Mouse (Mus musculus) heart, postnatal 14 days (tissue): ENCODE results near the gene Limd2. TPM values are rescaled to one million over a fixed set of nuclear protein-coding genes. Genes with fewer than 3 reads are reported as not detected.
"Not testable (repeated sequence)": the region's sequence is repeated elsewhere in the genome, so short reads cannot be mapped to it uniquely, and the experiment has no call there.

Source experiments
- DNase-seq, 2 experiments: peaks; one replicate each; pipeline ENCODE4 v3.0.0; 2021 to 2022
- intact Hi-C: fragments of 180-260 bp; cut with DNase I; formaldehyde crosslinking; loops from one replicate; pipeline ENCODE4 v1.15.1; 2025
- long read RNA-seq, 2 experiments: library from polyadenylated mRNA; stranded (forward); transcript quantifications; one replicate each; pipeline ENCODE4 v2.0.0; 2021
- total RNA-seq, 2 experiments: library from RNA; stranded (reverse); gene quantifications; 2 replicates each; pipeline ENCODE4 v1.2.3; 2021

Limd2 gene
- 10 to 100 TPM in 1 of 2 experiments, 1 to 10 TPM in 1; 9.7 to 19.3 TPM for total RNA-seq
- long read RNA-seq, experiment 1, transcript Limd2-201 (5 exons, 2,950 nt) = major isoform, 15 of 17 reads
- long read RNA-seq, experiment 1, partial matches to known transcripts = 1 of 17 reads
- long read RNA-seq, experiment 1, other reads (novel, unspliced or antisense) = 1 of 17 reads
- long read RNA-seq, experiment 2, transcript Limd2-201 (5 exons, 2,950 nt) = major isoform, 11 of 12 reads
- long read RNA-seq, experiment 2, partial matches to known transcripts = 0 of 12 reads
- long read RNA-seq, experiment 2, other reads (novel, unspliced or antisense) = 1 of 12 reads

- intact Hi-C loops = no loop called here
These were observed at the start of gene Limd2, which contains the start of gene Gm10840 for GRCm38 (mm10) chr11:106160841-106161721. Gene Limd2, minus strand, starts transcription at chr11:106160860. Gene Gm10840, plus strand, starts transcription at chr11:106160850.

GRCm38 (mm10) chr11:106202123-106202465 is 41.4 kb upstream of the Limd2 start, which contains the start of gene Strada:
Gene Strada, minus strand, starts transcription at chr11:106202168.
- intact Hi-C loops = no loop called here
- no peak for DNase-seq

More at GRCm38 (mm10) chr11:106160841-106161721, at the start of gene Limd2, which contains the start of gene Gm10840:
- DNase-seq = peak; percentile 25 to 30

- no peak for DNase-seq
- intact Hi-C loops = no loop called here
These were observed 40.9 kb upstream of the Limd2 start for GRCm38 (mm10) chr11:106201337-106202122.

- intact Hi-C loops = no loop called here
- DNase-seq = no peak
These were observed 40.1 kb upstream of the Limd2 start for GRCm38 (mm10) chr11:106200756-106201155.

- intact Hi-C loops = loop anchor here (2.0 kb wide), 1 partner anchor 15 kb away; no protein-coding TSS in a partner anchor
- not testable (repeated sequence) for DNase-seq
These were observed 39.3 kb upstream of the Limd2 start for GRCm38 (mm10) chr11:106199997-106200396.

GRCm38 (mm10) chr11:106198277-106198676 is 37.6 kb upstream of the Limd2 start:
- DNase-seq = no peak
- intact Hi-C loops = loop anchor here (2.0 kb wide), 1 partner anchor 17 kb away; no protein-coding TSS in a partner anchor

- intact Hi-C loops = no loop called here
These were observed 34.7 kb upstream of the Limd2 start for GRCm38 (mm10) chr11:106195341-106195740.

GRCm38 (mm10) chr11:106194891-106195290 is 34.2 kb upstream of the Limd2 start:
- no peak for DNase-seq
- intact Hi-C loops = no loop called here

More at GRCm38 (mm10) chr11:106195341-106195740, 34.7 kb upstream of the Limd2 start:
- DNase-seq = no peak

- DNase-seq = no peak
- intact Hi-C loops = no loop called here
These were observed 33.5 kb upstream of the Limd2 start for GRCm38 (mm10) chr11:106194155-106194541.

GRCm38 (mm10) chr11:106193371-106194154 is 32.9 kb upstream of the Limd2 start:
- intact Hi-C loops = no loop called here

GRCm38 (mm10) chr11:106192657-106193370 is 32.2 kb upstream of the Limd2 start:
- intact Hi-C loops = no loop called here
- DNase-seq = no peak

More at GRCm38 (mm10) chr11:106193371-106194154, 32.9 kb upstream of the Limd2 start:
- DNase-seq = peak; percentile 96

- intact Hi-C loops = no loop called here
- no peak for DNase-seq
These were observed 31.6 kb upstream of the Limd2 start for GRCm38 (mm10) chr11:106192241-106192640.

- no peak for DNase-seq
- intact Hi-C loops = no loop called here
These were observed 31.1 kb upstream of the Limd2 start for GRCm38 (mm10) chr11:106191716-106192115.

- no peak for DNase-seq
- intact Hi-C loops = no loop called here
These were observed 26.7 kb upstream of the Limd2 start for GRCm38 (mm10) chr11:106187326-106187725.

- intact Hi-C loops = no loop called here
These were observed 19.8 kb upstream of the Limd2 start for GRCm38 (mm10) chr11:106180449-106180801.

GRCm38 (mm10) chr11:106179711-106180448 is 19.2 kb upstream of the Limd2 start:
- intact Hi-C loops = no loop called here
- no peak for DNase-seq

More at GRCm38 (mm10) chr11:106180449-106180801, 19.8 kb upstream of the Limd2 start:
- no peak for DNase-seq

- no peak for DNase-seq
- intact Hi-C loops = no loop called here
These were observed 17.5 kb upstream of the Limd2 start for GRCm38 (mm10) chr11:106178036-106178782.

GRCm38 (mm10) chr11:106176372-106176771 is 15.7 kb upstream of the Limd2 start:
- intact Hi-C loops = no loop called here
- DNase-seq = no peak
